Mouse (Mus musculus) forebrain, embryonic 10.5 days (tissue): Measurements from ENCODE around the gene Hspa1l. TPM values are rescaled to one million over a fixed set of nuclear protein-coding genes. Genes with fewer than 3 reads are reported as not detected.

Source experiments
- polyA plus RNA-seq: library from polyadenylated mRNA; unstranded; fragments of >200 nt; fragmentation: Nextera tagmentation; extraction: Ambion mirVana; gene quantifications from 2 replicates; pipeline ENCODE4 v1.2.1, GENCODE M21; 2016

The Hspa1l gene
- polyA plus RNA-seq, 1 experiment from 2014 or later = 1.1 TPM

Other genes starting within 250 kb of the Hspa1l start
- not detected in 2 replicates for gene C4b, start 228.8 kb upstream of the Hspa1l start, polyA plus RNA-seq
- not detected in 2 replicates for gene Cyp21a1, start 168.1 kb upstream of the Hspa1l start, polyA plus RNA-seq
- gene Stk19, start 135.8 kb upstream of the Hspa1l start, polyA plus RNA-seq = 28.6 and 31.6 TPM in 2 replicates
- gene Dxo, start 135.7 kb upstream of the Hspa1l start, polyA plus RNA-seq = 80.2 and 83.0 TPM in 2 replicates
- 58.0 and 58.3 TPM in 2 replicates for gene Skiv2l, start 122.5 kb upstream of the Hspa1l start, polyA plus RNA-seq
- 150 and 153 TPM in 2 replicates for gene Nelfe, start 122.3 kb upstream of the Hspa1l start, polyA plus RNA-seq
- gene Cfb, start 110.2 kb upstream of the Hspa1l start, polyA plus RNA-seq = 1.8 and 2.7 TPM in 2 replicates
- gene Zbtb12, start 93.2 kb upstream of the Hspa1l start, polyA plus RNA-seq = 6.6 and 7.0 TPM in 2 replicates
- gene Gm20547, start 90.7 kb upstream of the Hspa1l start, polyA plus RNA-seq = 0.05 and 0.11 TPM in 2 replicates
- gene C2, start 74.4 kb upstream of the Hspa1l start, polyA plus RNA-seq = 0.83 and 1.7 TPM in 2 replicates
- gene Ehmt2, start 74.2 kb upstream of the Hspa1l start, polyA plus RNA-seq = 93.3 and 98.8 TPM in 2 replicates
- 0.06 and 0.11 TPM in 2 replicates for gene Slc44a4, start 58.2 kb upstream of the Hspa1l start, polyA plus RNA-seq
- 18.2 and 18.8 TPM in 2 replicates for gene Neu1, start 41.5 kb upstream of the Hspa1l start, polyA plus RNA-seq
- 0.07 TPM in 1 of 2 replicates, not detected in the other for gene Hspa1b, start 13.5 kb upstream of the Hspa1l start, polyA plus RNA-seq
- not detected in 2 replicates for gene Gm20481, start 2.8 kb upstream of the Hspa1l start, polyA plus RNA-seq
- 0.94 and 2.1 TPM in 2 replicates for gene Hspa1a, start 547 bp upstream of the Hspa1l start, polyA plus RNA-seq
- 363 and 375 TPM in 2 replicates for gene Lsm2, start 9.2 kb downstream of the Hspa1l start, polyA plus RNA-seq
- gene Vars, start 28.3 kb downstream of the Hspa1l start, polyA plus RNA-seq = 229 and 234 TPM in 2 replicates
- 0.19 and 0.22 TPM in 2 replicates for gene Vwa7, start 43.9 kb downstream of the Hspa1l start, polyA plus RNA-seq
- 3.0 and 4.1 TPM in 2 replicates for gene Sapcd1, start 55.3 kb downstream of the Hspa1l start, polyA plus RNA-seq
- 4.3 and 5.1 TPM in 2 replicates for gene Msh5, start 74.0 kb downstream of the Hspa1l start, polyA plus RNA-seq
- 174 and 179 TPM in 2 replicates for gene Clic1, start 77.3 kb downstream of the Hspa1l start, polyA plus RNA-seq
- 414 and 441 TPM in 2 replicates for gene Ddah2, start 86.3 kb downstream of the Hspa1l start, polyA plus RNA-seq
- 0.25 TPM in 1 of 2 replicates, not detected in the other for gene Ly6g6c, start 92.7 kb downstream of the Hspa1l start, polyA plus RNA-seq
- 0.59 and 0.72 TPM in 2 replicates for gene Mpig6b, start 93.5 kb downstream of the Hspa1l start, polyA plus RNA-seq
- 1.00 TPM in 1 of 2 replicates, not detected in the other for gene Ly6g6e, start 104.2 kb downstream of the Hspa1l start, polyA plus RNA-seq
- 1.8 and 2.0 TPM in 2 replicates for gene Ly6g6d, start 105.4 kb downstream of the Hspa1l start, polyA plus RNA-seq
- gene Ly6g6f, start 112.9 kb downstream of the Hspa1l start, polyA plus RNA-seq = 0.46 and 0.69 TPM in 2 replicates
- gene Abhd16a, start 116.6 kb downstream of the Hspa1l start, polyA plus RNA-seq = 51.8 and 52.7 TPM in 2 replicates
- not detected in 2 replicates for gene Ly6g5c, start 135.6 kb downstream of the Hspa1l start, polyA plus RNA-seq
- gene Ly6g5b, start 142.7 kb downstream of the Hspa1l start, polyA plus RNA-seq = 1.2 and 1.4 TPM in 2 replicates
- 33.9 and 42.2 TPM in 2 replicates for gene Gpank1, start 148.8 kb downstream of the Hspa1l start, polyA plus RNA-seq
- 290 and 303 TPM in 2 replicates for gene Csnk2b, start 149.3 kb downstream of the Hspa1l start, polyA plus RNA-seq
- gene D17H6S53E, start 153.7 kb downstream of the Hspa1l start, polyA plus RNA-seq = 7.8 and 10.6 TPM in 2 replicates
- gene Apom, start 159.3 kb downstream of the Hspa1l start, polyA plus RNA-seq = 0.74 and 0.97 TPM in 2 replicates
- gene Bag6, start 162.5 kb downstream of the Hspa1l start, polyA plus RNA-seq = 65.9 and 69.0 TPM in 2 replicates
- 195 and 200 TPM in 2 replicates for gene Prrc2a, start 192.2 kb downstream of the Hspa1l start, polyA plus RNA-seq
- gene Aif1, start 203.4 kb downstream of the Hspa1l start, polyA plus RNA-seq = 3.3 and 3.9 TPM in 2 replicates
- 3.3 and 4.7 TPM in 2 replicates for gene Lst1, start 215.7 kb downstream of the Hspa1l start, polyA plus RNA-seq
- gene Ltb, start 221.7 kb downstream of the Hspa1l start, polyA plus RNA-seq = 0.16 and 0.32 TPM in 2 replicates
- 0.10 TPM in 1 of 2 replicates, not detected in the other for gene Tnf, start 229.3 kb downstream of the Hspa1l start, polyA plus RNA-seq
- gene Lta, start 232.6 kb downstream of the Hspa1l start, polyA plus RNA-seq = not detected in 2 replicates
- gene Gm16181, start 248.1 kb downstream of the Hspa1l start, polyA plus RNA-seq = 0.53 TPM in 1 of 2 replicates, not detected in the other